Mouse (Mus musculus) CH12.LX (cell line): ENCODE measurements around the gene 4933427D14Rik. TPM values are rescaled to one million over a fixed set of nuclear protein-coding genes. Genes with fewer than 3 reads are reported as not detected.

ENCODE experiments used
- DNase-seq: peaks from one replicate; pipeline ENCODE4 v3.0.0-alpha.2; 2013; ENCODE audit errors: extremely low read depth
- H3K27ac ChIP-seq: 2 replicates; pipeline ENCODE4 v1.5.1; 2012; ENCODE audit warnings: low read depth, mild to moderate bottlenecking, control low read depth, moderate library complexity; ENCODE audit not compliant: insufficient read depth
- H3K27me3 ChIP-seq: replicated peaks from 2 replicates; pipeline ENCODE3; 2012; ENCODE audit warnings: inconsistent platforms
- H3K36me3 ChIP-seq, 2 experiments: replicated peaks in 1 of 2; 2 replicates each; pipeline versions ENCODE3 to v1.6.1; 2012; ENCODE audit warnings: inconsistent platforms in 1 of 2, low read length in 1 of 2, mild to moderate bottlenecking in 1 of 2, mixed read lengths in 1 of 2, moderate library complexity in 1 of 2; ENCODE audit not compliant: control insufficient read depth in 1 of 2, insufficient read depth in 1 of 2
- H3K4me1 ChIP-seq, 2 experiments: 2 replicates each; pipeline ENCODE4 v1.6.1; 2012; ENCODE audit warnings: inconsistent platforms in 1 of 2, moderate library complexity in 1 of 2; ENCODE audit not compliant: insufficient read depth in 2 of 2, control insufficient read depth in 1 of 2
- H3K4me2 ChIP-seq: 2 replicates; pipeline ENCODE4 v1.6.1; 2012; ENCODE audit warnings: low read depth, mild to moderate bottlenecking, control low read depth; ENCODE audit not compliant: poor library complexity, insufficient read depth, severe bottlenecking
- H3K4me3 ChIP-seq, 3 experiments: fragments of 150-350 bp in 1 of 3; sonication (generic) in 1 of 3; replicated peaks in 1 of 3; 2 replicates each; pipeline versions ENCODE3 to v1.5.1; 2011 to 2012; ENCODE audit warnings: low read depth in 2 of 3, low read length in 2 of 3, mild to moderate bottlenecking in 2 of 3, moderate library complexity in 2 of 3, control low read depth in 1 of 3, improper control_type of control experiment in 1 of 3, inconsistent platforms in 1 of 3, mixed read lengths in 1 of 3; ENCODE audit not compliant: poor library complexity in 1 of 3
- H3K79me2 ChIP-seq: replicated peaks from 2 replicates; pipeline ENCODE4 v1.6.1; 2012; ENCODE audit warnings: mild to moderate bottlenecking, moderate library complexity; ENCODE audit not compliant: control insufficient read depth, poor library complexity, insufficient read depth, severe bottlenecking; ENCODE audit errors: extremely low read depth
- H3K9ac ChIP-seq: 2 replicates; pipeline ENCODE4 v1.6.1; 2012; ENCODE audit warnings: low read depth, mild to moderate bottlenecking, control low read depth, moderate library complexity; ENCODE audit not compliant: insufficient read depth
- H3K9me3 ChIP-seq: replicated peaks from 2 replicates; pipeline ENCODE3; 2012; ENCODE audit warnings: low read length, inconsistent platforms, mixed read lengths
- CTCF ChIP-seq, 2 experiments: IDR thresholded peaks in 1 of 2; conservative IDR thresholded peaks in 1 of 2; 2 replicates each; pipeline ENCODE4 v1.5.1; 2011 to 2012; ENCODE audit warnings: low read depth in 2 of 2, low read length in 2 of 2, improper control_type of control experiment in 1 of 2, inconsistent platforms in 1 of 2, mild to moderate bottlenecking in 1 of 2, moderate library complexity in 1 of 2
- ELF1 ChIP-seq: IDR thresholded peaks from 2 replicates; pipeline ENCODE4 v1.6.1; 2014; ENCODE audit warnings: low read depth, mild to moderate bottlenecking, inconsistent platforms, low read length, improper control_type of control experiment
- KAT2A ChIP-seq: IDR thresholded peaks from 2 replicates; pipeline ENCODE4 v1.6.1; 2012; ENCODE audit warnings: low read length, improper control_type of control experiment, inconsistent platforms; ENCODE audit not compliant: insufficient replicate concordance
- MEF2A ChIP-seq: IDR thresholded peaks from 2 replicates; pipeline ENCODE4 v1.6.1; 2014; ENCODE audit warnings: low read depth, mild to moderate bottlenecking, inconsistent platforms, low read length, improper control_type of control experiment, borderline replicate concordance
- MYC ChIP-seq: IDR thresholded peaks from 2 replicates; pipeline ENCODE4 v1.6.1; 2011; ENCODE audit warnings: low read depth, mild to moderate bottlenecking, improper control_type of control experiment, low read length
- NELFE ChIP-seq: IDR thresholded peaks from 2 replicates; pipeline ENCODE4 v1.6.1; 2011; ENCODE audit warnings: low read depth, low read length, improper control_type of control experiment
- NRF1 ChIP-seq: IDR thresholded peaks from 2 replicates; pipeline ENCODE4 v1.6.1; 2014; ENCODE audit warnings: low read depth, mild to moderate bottlenecking, inconsistent platforms, low read length, improper control_type of control experiment, moderate library complexity
- RAD21 ChIP-seq: IDR thresholded peaks from 2 replicates; pipeline ENCODE4 v1.6.1; 2011; ENCODE audit warnings: low read depth, mild to moderate bottlenecking, low read length, improper control_type of control experiment, moderate library complexity
- RCOR1 ChIP-seq: conservative IDR thresholded peaks from 2 replicates; pipeline ENCODE4 v1.6.1; 2012; ENCODE audit warnings: low read depth, mild to moderate bottlenecking, inconsistent platforms, low read length, improper control_type of control experiment
- SMC3 ChIP-seq: IDR thresholded peaks from 2 replicates; pipeline ENCODE4 v1.6.1; 2011; ENCODE audit warnings: low read depth, low read length, improper control_type of control experiment
- TBP ChIP-seq: conservative IDR thresholded peaks from 2 replicates; pipeline ENCODE4 v1.6.1; 2011; ENCODE audit warnings: low read depth, low read length, improper control_type of control experiment
- UBTF ChIP-seq: IDR thresholded peaks from 2 replicates; pipeline ENCODE4 v1.6.1; 2012; ENCODE audit warnings: low read depth, mild to moderate bottlenecking, inconsistent platforms, low read length, improper control_type of control experiment, moderate library complexity
- USF2 ChIP-seq: conservative IDR thresholded peaks from 2 replicates; pipeline ENCODE4 v1.6.1; 2011; ENCODE audit warnings: low read depth, low read length, improper control_type of control experiment
- ZC3H11A ChIP-seq: IDR thresholded peaks from 2 replicates; pipeline ENCODE4 v1.6.1; 2012; ENCODE audit warnings: low read depth, mild to moderate bottlenecking, inconsistent platforms, low read length, improper control_type of control experiment
- ZNF384 ChIP-seq: IDR thresholded peaks from 2 replicates; pipeline ENCODE4 v1.6.1; 2012; ENCODE audit warnings: low read depth, low read length, improper control_type of control experiment, inconsistent platforms
- dilution Hi-C: fragments of 300-500 bp; cut with MboI; formaldehyde crosslinking; loops from 2 replicates; pipeline ENCODE4 v1.14.3; 2020; ENCODE audit warnings: low sequenced_read_pairs; ENCODE audit not compliant: extremely low pct_unique_long_range_greater_than_20kb, extremely low pct_ligation_motif_present
- in situ Hi-C: fragments of 300-500 bp; cut with MboI; formaldehyde crosslinking; loops from 3 replicates; pipeline ENCODE4 v1.14.3; 2019; ENCODE audit warnings: low sequenced_read_pairs, low pct_ligation_motif_present, low pct_unique_long_range_greater_than_20kb, mixed read lengths
- polyA plus RNA-seq: library from polyadenylated mRNA; unstranded; fragments of >175 nt; gene quantifications from 2 replicates; pipeline ENCODE4 v1.2.1, GENCODE M21; 2012; ENCODE audit warnings: low read depth; ENCODE audit not compliant: insufficient read length
- total RNA-seq, 2 experiments: library from RNA; depleted of rRNA; stranded (reverse); fragments of 300-350 nt in 1 of 2; fragments of >200 nt in 1 of 2; gene quantifications; 2 replicates each; pipeline ENCODE4 v1.2.3; 2012 to 2014

4933427D14Rik gene
- total and polyA plus RNA-seq, 3 experiments: 6.8 to 9.3 (median 7.8) TPM

GRCm38 (mm10) chr11:72145877-72146248 is 61.4 kb downstream of the 4933427D14Rik start:
- no peaks in the 10 kb centered on the region for H3K9me3 ChIP-seq
- H3K79me2 ChIP-seq: no peaks in the 10 kb centered on the region
- no peak for TF ChIP-seq KAT2A
- TF ChIP-seq NRF1: no peak
- no peak for TF ChIP-seq NELFE
- TF ChIP-seq TBP: no peak
- TF ChIP-seq USF2: no peak
- TF ChIP-seq MEF2A: no peak
- no peak for TF ChIP-seq ZNF384
- TF ChIP-seq UBTF: no peak
- no peak for TF ChIP-seq MYC
- TF ChIP-seq, all 38 proteins: peak for 0
- Histone ChIP-seq H3K4me1 (peaks cover 0 to 22% of the 10 kb centered on the region in 2 experiments; a peak in 2 of 4 replicates), H3K4me3 (no peak overlapping the region), H3K9ac (no peak overlapping the region), H3K36me3 (peaks cover 0 to 3% of the 10 kb centered on the region in 2 experiments), H3K27ac (no peak overlapping the region), H3K27me3 (peaks cover 19% of the 10 kb centered on the region), H3K4me2 (no peak overlapping the region)
- dilution Hi-C loops (no loop called here), in situ Hi-C loops (no loop called here)
- no peak for DNase-seq

- Histone ChIP-seq H3K4me1 (peaks cover 0 to 22% of the 10 kb centered on the region in 2 experiments; a peak in 2 of 4 replicates), H3K36me3 (peaks cover 0 to 3% of the 10 kb centered on the region in 2 experiments), H3K9me3 (no peaks in the 10 kb centered on the region), H3K4me3 (no peak overlapping the region), H3K4me2 (no peak overlapping the region), H3K9ac (no peak overlapping the region), H3K27me3 (peaks cover 24% of the 10 kb centered on the region), H3K27ac (no peak overlapping the region), H3K79me2 (no peaks in the 10 kb centered on the region)
- in situ Hi-C loops: no loop called here
- DNase-seq: peak; percentile 71
- dilution Hi-C loops: no loop called here
- TF ChIP-seq RCOR1: no peak
- TF ChIP-seq MYC: no peak
- TF ChIP-seq SMC3: peak; percentile 83
- peak; percentile 81 to 83 for TF ChIP-seq CTCF (conservative IDR thresholded peaks at IDR 0.05 in 1 of 2, IDR thresholded peaks at IDR 0.05 in 1 of 2; ENCODE audit: low read depth in 2 of 2, low read length in 2 of 2)
- TF ChIP-seq ZC3H11A: 0 out of 2 replicates have a peak, but pooled peaks have one; percentile 5
- TF ChIP-seq ELF1: peak; percentile 10; the same call in 1 of the 2 replicates
- TF ChIP-seq RAD21: peak; percentile 58
Observed at GRCm38 (mm10) chr11:72145182-72145876, 61.9 kb downstream of the 4933427D14Rik start.
